Mouse (Mus musculus) left cerebral cortex, adult 18-20 months (tissue): ENCODE results near the gene Rps6kl1. TPM values are rescaled to one million over a fixed set of nuclear protein-coding genes. Genes with fewer than 3 reads are reported as not detected.
"Not testable (repeated sequence)": the region's sequence is repeated elsewhere in the genome, so short reads cannot be mapped to it uniquely, and the experiment has no call there.

Experiments used
- DNase-seq, 2 experiments: peaks; one replicate each; pipeline ENCODE4 v3.0.0; 2021 to 2022; ENCODE audit warnings: low spot score in 2 of 2, mixed read lengths in 1 of 2
- total RNA-seq, 2 experiments: library from RNA; stranded (reverse); gene quantifications; 2 replicates each; pipeline ENCODE4 v1.2.3; 2021

Gene Rps6kl1
- total RNA-seq, 2 experiments from 2014 or later, result 31.4 to 32.8 TPM

- no peak for DNase-seq
These were observed 25.1 kb upstream of the Rps6kl1 start for GRCm38 (mm10) chr12:85175926-85176845.

GRCm38 (mm10) chr12:85175087-85175675 lies 24.1 kb upstream of the Rps6kl1 start:
- DNase-seq, result no peak

GRCm38 (mm10) chr12:85174016-85174415 lies 23.0 kb upstream of the Rps6kl1 start:
- DNase-seq, result no peak

GRCm38 (mm10) chr12:85170948-85171307 lies 19.9 kb upstream of the Rps6kl1 start:
- no peak for DNase-seq

GRCm38 (mm10) chr12:85170284-85170947 lies 19.4 kb upstream of the Rps6kl1 start:
- DNase-seq, result no peak

- no peak for DNase-seq
These were observed 18.8 kb upstream of the Rps6kl1 start for GRCm38 (mm10) chr12:85169877-85170276.

GRCm38 (mm10) chr12:85169117-85169858 lies 18.2 kb upstream of the Rps6kl1 start:
- DNase-seq, result peak; percentile 87 to 93

- DNase-seq, result no peak
These were observed 15.6 kb upstream of the Rps6kl1 start for GRCm38 (mm10) chr12:85166631-85167030.

- DNase-seq, result no peak
These were observed 13.9 kb upstream of the Rps6kl1 start for GRCm38 (mm10) chr12:85164996-85165395.

GRCm38 (mm10) chr12:85159592-85159991 lies 8.5 kb upstream of the Rps6kl1 start:
- no peak for DNase-seq

- DNase-seq, result no peak
These were observed 7.7 kb upstream of the Rps6kl1 start for GRCm38 (mm10) chr12:85158801-85159200.

GRCm38 (mm10) chr12:85157797-85158460 lies 6.9 kb upstream of the Rps6kl1 start:
- no peak for DNase-seq

- DNase-seq, result no peak
These were observed 5.3 kb upstream of the Rps6kl1 start for GRCm38 (mm10) chr12:85156324-85156723.

- no peak for DNase-seq
These were observed 1.9 kb upstream of the Rps6kl1 start for GRCm38 (mm10) chr12:85153011-85153410.

GRCm38 (mm10) chr12:85150321-85151001 lies 603 bp downstream of the Rps6kl1 start:
- no peak for DNase-seq

- DNase-seq, result no peak
These were observed 4.2 kb downstream of the Rps6kl1 start for GRCm38 (mm10) chr12:85146881-85147280.

- DNase-seq, result no peak
These were observed 4.7 kb downstream of the Rps6kl1 start for GRCm38 (mm10) chr12:85146355-85146754.

- DNase-seq, result no peak
These were observed 5.4 kb downstream of the Rps6kl1 start for GRCm38 (mm10) chr12:85145630-85146029.

GRCm38 (mm10) chr12:85144821-85145220 lies 6.2 kb downstream of the Rps6kl1 start:
- DNase-seq, result no peak

GRCm38 (mm10) chr12:85144276-85144675 lies 6.8 kb downstream of the Rps6kl1 start:
- not testable (repeated sequence) for DNase-seq
